In the genomic region with DNA sequence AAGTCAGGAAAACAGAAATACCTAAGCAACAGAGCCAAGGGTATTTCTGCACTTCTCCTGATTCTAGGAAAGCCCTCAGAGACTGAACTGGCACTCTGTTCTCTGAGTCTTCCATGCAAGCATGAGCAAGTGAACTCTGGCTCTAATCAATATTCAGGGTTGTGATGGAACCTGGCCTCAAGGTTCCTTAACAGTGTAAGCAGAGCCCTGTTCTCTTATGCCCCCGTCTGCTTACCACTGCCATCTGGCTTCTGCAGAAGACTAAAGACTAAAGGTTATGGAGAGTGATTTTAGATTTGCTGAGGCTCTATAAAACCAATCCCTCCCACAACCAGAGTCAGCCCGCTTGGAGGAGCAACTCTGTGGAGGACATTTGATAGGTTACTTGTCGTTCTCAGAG, we compare ENCODE assay signal across 20 mouse cellular contexts.
DNase-seq lines count a peak whose midpoint lies in the region; ATAC-seq lines count a peak whose summit lies in the region.
"Had no signal": no experiment of that assay in that cellular context is flagged by ENCODE, and none has a peak within 500 bp of the region (broad histone marks: within the 10 kb centered on the region; RNA-seq: fewer than 3 reads in every experiment).

No protein-coding gene starts in this region.

- no peaks in the 10 kb centered on the region for H3K36me3 ChIP-seq in midbrain, embryonic 11.5 days (ENCODE audit: control insufficient read depth, insufficient read depth, low read length)
- H3K36me3 ChIP-seq in midbrain, embryonic 13.5 days, result no peaks in the 10 kb centered on the region
- no peaks in the 10 kb centered on the region for H3K36me3 ChIP-seq in forebrain, embryonic 15.5 days
- H3K36me3 ChIP-seq in heart, embryonic 12.5 days, result no peaks in the 10 kb centered on the region
- H3K36me3 ChIP-seq: embryonic facial prominence, embryonic 12.5 days; heart, embryonic 10.5 days; liver, embryonic 12.5 days had no signal

- H3K27ac ChIP-seq in midbrain, embryonic 11.5 days (ENCODE audit: low read depth, low read length), result no peak overlapping the region
- H3K27ac ChIP-seq in midbrain, embryonic 13.5 days, result no peak overlapping the region
- no peak overlapping the region for H3K27ac ChIP-seq in forebrain, embryonic 15.5 days (replicated peaks)
- no peak overlapping the region for H3K27ac ChIP-seq in heart, embryonic 12.5 days (ENCODE audit: poor library complexity, severe bottlenecking)
- H3K27ac ChIP-seq: embryonic facial prominence, embryonic 12.5 days; heart, embryonic 10.5 days; liver, embryonic 12.5 days had no signal

- ATAC-seq in midbrain, embryonic 11.5 days (ENCODE audit: low FRiP score), result no peak
- ATAC-seq in midbrain, embryonic 13.5 days, result no peak
- ATAC-seq in megakaryocyte, adult 5-6 weeks (ENCODE audit: poor library complexity, severe bottlenecking), result no peak
- ATAC-seq in forebrain, embryonic 15.5 days (replicated peaks), result no peak
- ATAC-seq in heart, embryonic 12.5 days (ENCODE audit: insufficient number of reproducible peaks, low FRiP score), result no peak
- ATAC-seq: forebrain, embryonic 16.5 days; liver, embryonic 12.5 days had no signal

- DNase-seq in midbrain, embryonic 11.5 days (ENCODE audit: low spot score, missing footprints), result peak; percentile 57
- peak; percentile 48 for DNase-seq in kidney, adult 9 months
- peak; percentile 8 to 43 for DNase-seq in kidney, postnatal 25 days
- DNase-seq: B cell, adult 2 months; cerebellum, adult 9-11 months; gastrocnemius, postnatal 25 days; heart, postnatal 10 days; lung, embryonic 14.5 days; lung, postnatal 36 days; right cerebral cortex, postnatal 4 days; thymus, postnatal 14 days had no signal

- no peak overlapping the region for H3K4me3 ChIP-seq in midbrain, embryonic 11.5 days (ENCODE audit: low read depth, low read length)
- no peak overlapping the region for H3K4me3 ChIP-seq in midbrain, embryonic 13.5 days (replicated peaks)
- H3K4me3 ChIP-seq in forebrain, embryonic 15.5 days, result no peak overlapping the region
- no peak overlapping the region for H3K4me3 ChIP-seq in heart, embryonic 12.5 days
- H3K4me3 ChIP-seq: embryonic facial prominence, embryonic 12.5 days; erythroblast, embryonic 14.5 days; heart, embryonic 10.5 days; liver, embryonic 12.5 days had no signal

- WGBS in midbrain, embryonic 11.5 days, result 91% methylated on average over 3 of the region's 3 CpGs
- WGBS in midbrain, embryonic 13.5 days, result 93% methylated on average over 3 of the region's 3 CpGs
- 90% methylated on average over 3 of the region's 3 CpGs for whole genome bisulfite sequencing in forebrain, embryonic 15.5 days
- 79% methylated on average over 3 of the region's 3 CpGs for WGBS in heart, embryonic 12.5 days

- no peak overlapping the region for H3K4me2 ChIP-seq in midbrain, embryonic 11.5 days
- H3K4me2 ChIP-seq in midbrain, embryonic 13.5 days (replicated peaks), result no peak overlapping the region
- H3K4me2 ChIP-seq in forebrain, embryonic 15.5 days (replicated peaks), result no peak overlapping the region
- H3K4me2 ChIP-seq in heart, embryonic 12.5 days, result no peak overlapping the region
- H3K4me2 ChIP-seq: embryonic facial prominence, embryonic 12.5 days; liver, embryonic 12.5 days; lung, embryonic 14.5 days had no signal

- no peak overlapping the region for H3K9ac ChIP-seq in midbrain, embryonic 11.5 days (ENCODE audit: low read length)
- H3K9ac ChIP-seq in midbrain, embryonic 13.5 days (replicated peaks), result no peak overlapping the region
- no peak overlapping the region for H3K9ac ChIP-seq in forebrain, embryonic 15.5 days (replicated peaks)
- H3K9ac ChIP-seq in heart, embryonic 12.5 days, result no peak overlapping the region
- H3K9ac ChIP-seq: embryonic facial prominence, embryonic 12.5 days; liver, embryonic 12.5 days; lung, embryonic 14.5 days had no signal

- no peaks in the 10 kb centered on the region for H3K27me3 ChIP-seq in midbrain, embryonic 11.5 days (ENCODE audit: control insufficient read depth, insufficient read depth, low read length)
- H3K27me3 ChIP-seq in midbrain, embryonic 13.5 days, result no peaks in the 10 kb centered on the region
- H3K27me3 ChIP-seq in forebrain, embryonic 15.5 days, result no peaks in the 10 kb centered on the region
- no peaks in the 10 kb centered on the region for H3K27me3 ChIP-seq in heart, embryonic 12.5 days (replicated peaks)
- H3K27me3 ChIP-seq: embryonic facial prominence, embryonic 12.5 days; liver, embryonic 12.5 days had no signal

- H3K9me3 ChIP-seq in midbrain, embryonic 11.5 days (ENCODE audit: control insufficient read depth, low read length), result no peaks in the 10 kb centered on the region
- H3K9me3 ChIP-seq in midbrain, embryonic 13.5 days, result no peaks in the 10 kb centered on the region
- H3K9me3 ChIP-seq in forebrain, embryonic 15.5 days, result no peaks in the 10 kb centered on the region
- H3K9me3 ChIP-seq in heart, embryonic 12.5 days (replicated peaks), result no peaks in the 10 kb centered on the region
- H3K9me3 ChIP-seq: embryonic facial prominence, embryonic 12.5 days; heart, embryonic 10.5 days; liver, embryonic 12.5 days had no signal

- H3K4me1 ChIP-seq in midbrain, embryonic 11.5 days (ENCODE audit: control insufficient read depth, insufficient read depth, low read length), result no peaks in the 10 kb centered on the region
- H3K4me1 ChIP-seq in midbrain, embryonic 13.5 days (replicated peaks), result no peaks in the 10 kb centered on the region
- H3K4me1 ChIP-seq in forebrain, embryonic 15.5 days, result no peaks in the 10 kb centered on the region
- H3K4me1 ChIP-seq in heart, embryonic 12.5 days (replicated peaks), result no peaks in the 10 kb centered on the region
- H3K4me1 ChIP-seq: embryonic facial prominence, embryonic 12.5 days; heart, embryonic 10.5 days; liver, embryonic 12.5 days had no signal
